Mouse (Mus musculus) ES-Bruce4 (cell line): ENCODE results near the gene Dus4l. TPM values are rescaled to one million over a fixed set of nuclear protein-coding genes. Genes with fewer than 3 reads are reported as not detected.

Experiments
- H3K27ac ChIP-seq: 2 replicates; pipeline ENCODE4 v1.5.1; 2012; ENCODE audit warnings: low read length, inconsistent platforms; ENCODE audit not compliant: insufficient read depth
- H3K27me3 ChIP-seq: 2 replicates; pipeline ENCODE4 v1.6.1; 2012; ENCODE audit warnings: mild to moderate bottlenecking, low read length, inconsistent platforms; ENCODE audit not compliant: control insufficient read depth, poor library complexity, insufficient read depth, severe bottlenecking
- H3K36me3 ChIP-seq: 2 replicates; pipeline ENCODE4 v1.6.1; 2012; ENCODE audit warnings: inconsistent platforms, mild to moderate bottlenecking, low read length, moderate library complexity; ENCODE audit not compliant: control insufficient read depth, poor library complexity, insufficient read depth, severe bottlenecking
- H3K4me1 ChIP-seq: one replicate; pipeline ENCODE4 v1.8.1; 2011; ENCODE audit warnings: low read length; ENCODE audit not compliant: control insufficient read depth, insufficient read depth
- H3K4me3 ChIP-seq: 2 replicates; pipeline ENCODE4 v1.5.1; 2011; ENCODE audit warnings: low read depth, mild to moderate bottlenecking, low read length
- H3K9ac ChIP-seq: 2 replicates; pipeline ENCODE4 v1.6.1; 2012; ENCODE audit warnings: low read depth, mild to moderate bottlenecking, inconsistent platforms; ENCODE audit not compliant: poor library complexity, severe bottlenecking
- H3K9me3 ChIP-seq: replicated peaks from 2 replicates; pipeline ENCODE4 v1.6.1; 2012; ENCODE audit warnings: mild to moderate bottlenecking, low read length, inconsistent platforms; ENCODE audit not compliant: control insufficient read depth, poor library complexity, insufficient read depth, severe bottlenecking
- CTCF ChIP-seq: IDR thresholded peaks from one replicate; pipeline ENCODE4 v1.8.1; 2011; ENCODE audit warnings: low read depth, low read length
- EP300 ChIP-seq: IDR thresholded peaks from 2 replicates; pipeline ENCODE4 v1.6.1; 2011; ENCODE audit warnings: low read depth, low read length; ENCODE audit not compliant: insufficient read depth
- POLR2A ChIP-seq: IDR thresholded peaks from one replicate; pipeline ENCODE4 v1.8.1; 2011; ENCODE audit warnings: low read length; ENCODE audit not compliant: insufficient read depth
- polyA plus RNA-seq: library from polyadenylated mRNA; stranded (reverse); fragments of >200 nt; gene quantifications from 2 replicates; pipeline ENCODE4 v1.2.4, GENCODE M21; 2011; ENCODE audit warnings: low read depth; ENCODE audit not compliant: missing spikeins, insufficient read depth, insufficient read length

Dus4l gene
- polyA plus RNA-seq, 1 experiment = 23.9 TPM

- no peaks in the 10 kb centered on the region for H3K27me3 ChIP-seq
- H3K9me3 ChIP-seq = no peaks in the 10 kb centered on the region
- no peaks in the 10 kb centered on the region for H3K4me1 ChIP-seq
- no peak overlapping the region for H3K27ac ChIP-seq
- H3K4me3 ChIP-seq = no peak overlapping the region
- no peaks in the 10 kb centered on the region for H3K36me3 ChIP-seq
- no peak for TF ChIP-seq EP300
- no peak for TF ChIP-seq POLR2A
- no peak overlapping the region for H3K9ac ChIP-seq
Measured at GRCm38 (mm10) chr12:31686679-31687078, 32.1 kb upstream of the Dus4l start.

- H3K9ac ChIP-seq = no peak overlapping the region
- H3K27me3 ChIP-seq = no peaks in the 10 kb centered on the region
- no peak overlapping the region for H3K27ac ChIP-seq
- no peak for TF ChIP-seq EP300
- TF ChIP-seq CTCF = no peak
- no peak overlapping the region for H3K4me3 ChIP-seq
- peaks cover 3% of the 10 kb centered on the region for H3K36me3 ChIP-seq
- H3K4me1 ChIP-seq = no peaks in the 10 kb centered on the region
- no peaks in the 10 kb centered on the region for H3K9me3 ChIP-seq
Measured at GRCm38 (mm10) chr12:31667187-31667586, 12.6 kb upstream of the Dus4l start.

DNA sequence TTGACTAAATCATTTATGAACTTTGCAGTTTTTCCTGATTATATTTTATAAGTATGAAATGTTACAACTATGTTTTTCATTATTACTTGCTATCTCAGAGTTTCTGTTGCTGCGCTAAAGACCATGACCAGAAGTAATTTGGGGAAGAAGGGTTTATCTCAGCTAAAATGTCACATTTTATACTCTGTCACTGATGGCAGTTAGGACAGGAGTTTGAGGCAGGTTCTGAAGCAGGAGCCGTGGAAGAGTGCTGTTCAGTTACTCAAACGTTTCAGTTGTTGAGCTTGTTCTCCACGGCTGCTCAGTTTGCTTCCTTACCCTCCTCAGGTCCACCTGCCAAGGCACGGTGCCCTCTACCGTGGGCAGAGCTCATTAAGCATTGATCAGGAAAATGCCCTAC lies 11.4 kb upstream of the Dus4l start:
- TF ChIP-seq CTCF (no peak), POLR2A (no peak), EP300 (no peak)
- Histone ChIP-seq H3K9me3 (no peaks in the 10 kb centered on the region), H3K4me1 (no peaks in the 10 kb centered on the region), H3K27me3 (no peaks in the 10 kb centered on the region), H3K9ac (no peak overlapping the region), H3K4me3 (no peak overlapping the region), H3K27ac (no peak overlapping the region), H3K36me3 (peaks cover 3% of the 10 kb centered on the region)

- Histone ChIP-seq H3K4me3 (no peak overlapping the region), H3K36me3 (peaks cover 4% of the 10 kb centered on the region; the same call in 1 of the 2 replicates), H3K9ac (no peak overlapping the region), H3K27me3 (no peaks in the 10 kb centered on the region), H3K9me3 (no peaks in the 10 kb centered on the region), H3K27ac (no peak overlapping the region), H3K4me1 (no peaks in the 10 kb centered on the region)
- TF ChIP-seq POLR2A (no peak), CTCF (no peak), EP300 (no peak)
Measured at GRCm38 (mm10) chr12:31656841-31657240, 2.2 kb upstream of the Dus4l start.

DNA sequence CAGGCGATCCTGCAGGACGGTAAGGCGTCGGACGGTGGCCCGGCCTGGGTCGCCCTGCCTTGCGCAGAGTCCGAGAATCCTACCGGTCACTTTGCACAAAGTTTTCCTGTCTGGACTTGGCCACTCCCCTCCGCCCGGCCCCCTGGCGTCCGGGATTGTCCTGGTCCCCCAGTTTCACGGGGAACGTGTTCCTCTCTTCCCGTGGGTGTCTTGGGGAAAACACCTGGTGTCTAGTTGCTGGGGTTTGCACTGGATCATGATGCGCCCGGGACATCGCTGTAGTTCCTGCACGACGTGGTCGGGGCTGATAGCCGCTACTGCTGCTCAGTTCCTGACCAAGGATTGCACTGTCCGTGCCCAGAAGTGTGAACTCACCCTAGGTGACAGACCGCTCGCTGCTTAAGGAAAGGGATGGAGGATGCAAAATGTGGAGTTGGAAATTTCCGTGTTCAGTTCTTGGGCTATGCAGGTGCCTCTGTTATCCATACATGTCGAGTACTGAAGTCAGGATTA lies 395 bp upstream of the Dus4l start:
- Histone ChIP-seq H3K9me3 (no peaks in the 10 kb centered on the region), H3K36me3 (peaks cover 9% of the 10 kb centered on the region; the same call in 1 of the 2 replicates), H3K27ac (no peak overlapping the region), H3K4me1 (no peaks in the 10 kb centered on the region), H3K27me3 (no peaks in the 10 kb centered on the region), H3K4me3 (peak overlapping the region; percentile 95), H3K9ac (peak overlapping the region; percentile 85)
- TF ChIP-seq CTCF (no peak), POLR2A (no peak), EP300 (no peak)

GRCm38 (mm10) chr12:31653611-31654010 lies 1.0 kb downstream of the Dus4l start:
- Histone ChIP-seq H3K36me3 (peaks cover 9% of the 10 kb centered on the region; the same call in 1 of the 2 replicates), H3K27me3 (no peaks in the 10 kb centered on the region), H3K9me3 (no peaks in the 10 kb centered on the region), H3K27ac (no peak overlapping the region), H3K4me3 (peak overlapping the region; percentile 33), H3K4me1 (no peaks in the 10 kb centered on the region), H3K9ac (0 out of 2 replicates have a peak overlapping the region, but pooled peaks have one; percentile 85)
- TF ChIP-seq POLR2A (no peak), CTCF (no peak), EP300 (no peak)
